Mouse (Mus musculus) liver, embryonic 16.5 days (tissue): ENCODE measurements around the gene Coq8a. TPM values are rescaled to one million over a fixed set of nuclear protein-coding genes. Genes with fewer than 3 reads are reported as not detected.

Source experiments
- ATAC-seq: fragments of 200-750 bp; cut with Nextera tagmentation; 2 replicates; pipeline ENCODE4 v1.8.0; 2017; ENCODE audit warnings: low read depth, mild to moderate bottlenecking, moderate number of reproducible peaks, moderate library complexity
- H3K27ac ChIP-seq: fragments of 300-500 bp; sonication (generic); 2 replicates; pipeline ENCODE4 v1.5.1; 2014; ENCODE audit warnings: mild to moderate bottlenecking, low read length
- H3K27me3 ChIP-seq: fragments of 300-500 bp; sonication (generic); 2 replicates; pipeline ENCODE4 v1.6.1; 2014; ENCODE audit warnings: low read depth, low read length, mixed read lengths; ENCODE audit not compliant: control insufficient read depth, insufficient read depth
- H3K36me3 ChIP-seq: fragments of 300-500 bp; sonication (generic); 2 replicates; pipeline ENCODE4 v1.6.1; 2014; ENCODE audit warnings: mild to moderate bottlenecking; ENCODE audit not compliant: control insufficient read depth, insufficient read depth
- H3K4me1 ChIP-seq: fragments of 300-500 bp; sonication (generic); 2 replicates; pipeline ENCODE4 v1.6.1; 2014; ENCODE audit warnings: low read depth, low read length, mixed read lengths; ENCODE audit not compliant: control insufficient read depth
- H3K4me2 ChIP-seq: fragments of 300-500 bp; sonication (generic); 2 replicates; pipeline ENCODE4 v1.6.1; 2014; ENCODE audit warnings: low read depth, low read length, mixed read lengths
- H3K4me3 ChIP-seq: fragments of 300-500 bp; sonication (generic); 2 replicates; pipeline ENCODE4 v1.5.1; 2014; ENCODE audit warnings: low read depth, mild to moderate bottlenecking, low read length
- H3K9ac ChIP-seq: fragments of 300-500 bp; sonication (generic); 2 replicates; pipeline ENCODE4 v1.6.1; 2014; ENCODE audit warnings: low read depth, low read length
- H3K9me3 ChIP-seq: fragments of 300-500 bp; sonication (generic); replicated peaks from 2 replicates; pipeline ENCODE4 v1.6.1; 2016; ENCODE audit warnings: low read length; ENCODE audit not compliant: control insufficient read depth
- WGBS: fragments of 180-500 bp; shearing (Covaris S2); extraction: QIAGEN DNeasy Blood & Tissue Kit; methylation state at CpG from one replicate; pipeline ENCODE4 v1.1.7; 2014; ENCODE audit not compliant: insufficient replicate concordance; 5-methylcytosine and 5-hydroxymethylcytosine counted together
- polyA plus RNA-seq: library from polyadenylated mRNA; unstranded; fragments of >200 nt; fragmentation: Nextera tagmentation; extraction: Ambion mirVana; gene quantifications from 2 replicates; pipeline ENCODE4 v1.2.1, GENCODE M21; 2015

The Coq8a gene
- 37.0 and 43.7 TPM in 2 replicates for polyA plus RNA-seq

DNA sequence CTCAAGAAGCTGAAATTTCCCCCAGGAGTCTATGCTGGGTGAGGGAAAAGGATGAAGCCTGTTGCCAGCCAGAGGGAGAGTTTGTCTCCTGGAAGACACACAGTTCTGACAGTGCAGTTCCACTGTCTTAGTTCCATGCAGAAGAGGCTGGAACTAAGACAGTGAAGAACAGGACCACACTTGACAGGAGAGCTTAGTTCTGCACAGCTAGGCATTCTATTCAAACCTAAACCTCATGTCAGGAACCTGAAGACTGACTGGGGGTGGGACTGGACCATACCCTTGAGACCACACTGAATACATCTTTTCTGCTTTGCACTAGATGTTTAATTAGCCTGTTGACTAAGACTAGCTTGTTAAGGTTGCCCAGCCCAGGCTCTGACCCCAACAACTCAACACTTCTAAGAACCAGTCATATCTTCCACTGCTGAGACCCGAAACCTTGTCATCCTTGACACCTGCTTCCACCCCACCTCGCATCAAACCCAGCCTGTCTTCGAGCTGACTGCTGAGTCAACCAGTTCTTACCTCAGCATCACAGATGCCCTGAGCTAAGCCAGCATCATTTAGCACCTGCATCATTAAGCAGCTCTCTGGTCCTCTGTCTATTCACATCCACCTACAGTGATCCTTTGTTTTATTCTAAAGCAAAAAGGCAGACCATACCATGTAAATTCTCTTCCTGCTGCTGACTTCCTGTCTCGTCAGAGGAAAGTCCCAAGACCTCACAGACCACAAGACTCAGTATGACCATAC, at the start of gene Coq8a:
Gene Coq8a (minus strand): TSS at position 644 of the 756 bp plus-strand sequence.
- no peak for ATAC-seq
- WGBS, result 20% methylated on average over 4 of the region's 4 CpGs
- Histone ChIP-seq H3K36me3 (no peaks in the 10 kb centered on the region), H3K9me3 (no peaks in the 10 kb centered on the region), H3K9ac (no peak within 1 kb of the TSS), H3K4me1 (peaks cover 14% of the 10 kb centered on the region), H3K27ac (no peak within 1 kb of the TSS), H3K4me3 (no peak within 1 kb of the TSS), H3K27me3 (no peaks in the 10 kb centered on the region), H3K4me2 (no peak within 1 kb of the TSS)

DNA sequence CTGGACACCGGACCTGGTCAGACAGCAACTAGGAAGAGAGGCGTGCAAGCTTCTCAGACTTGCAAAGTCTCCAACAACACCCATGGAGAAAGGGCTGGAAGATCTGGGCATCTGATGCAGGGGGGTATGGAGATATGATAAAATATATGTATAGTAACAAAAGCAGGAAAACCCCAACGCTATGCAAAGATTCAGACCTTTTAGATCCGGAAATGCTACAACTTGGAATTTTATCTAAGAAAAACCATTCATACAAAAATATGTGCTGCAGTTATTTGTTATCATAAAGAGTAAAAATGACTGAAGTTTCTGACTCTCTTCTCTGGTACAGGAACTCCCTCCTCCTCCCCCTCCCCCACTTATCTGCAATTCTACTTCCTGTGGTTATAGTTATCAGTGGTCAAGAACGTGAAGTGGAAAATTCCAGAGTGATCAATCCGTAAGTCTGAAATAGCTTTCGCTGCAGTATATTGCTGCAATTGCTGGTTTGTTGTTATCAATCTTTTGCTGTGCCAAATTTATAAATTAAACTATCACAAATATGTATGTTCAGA, 49.3 kb upstream of the Coq8a start:
- Histone ChIP-seq H3K4me1 (peaks cover 59% of the 10 kb centered on the region), H3K9me3 (no peaks in the 10 kb centered on the region), H3K27me3 (no peaks in the 10 kb centered on the region), H3K4me3 (no peak overlapping the region), H3K9ac (no peak overlapping the region), H3K36me3 (peaks cover 5% of the 10 kb centered on the region; the same call in 1 of the 2 replicates), H3K4me2 (peak overlapping the region; percentile 36), H3K27ac (peak overlapping the region; percentile 43; the same call in 1 of the 2 replicates)
- ATAC-seq, result no peak
- WGBS, result 22% methylated on average over 7 of the region's 7 CpGs

DNA sequence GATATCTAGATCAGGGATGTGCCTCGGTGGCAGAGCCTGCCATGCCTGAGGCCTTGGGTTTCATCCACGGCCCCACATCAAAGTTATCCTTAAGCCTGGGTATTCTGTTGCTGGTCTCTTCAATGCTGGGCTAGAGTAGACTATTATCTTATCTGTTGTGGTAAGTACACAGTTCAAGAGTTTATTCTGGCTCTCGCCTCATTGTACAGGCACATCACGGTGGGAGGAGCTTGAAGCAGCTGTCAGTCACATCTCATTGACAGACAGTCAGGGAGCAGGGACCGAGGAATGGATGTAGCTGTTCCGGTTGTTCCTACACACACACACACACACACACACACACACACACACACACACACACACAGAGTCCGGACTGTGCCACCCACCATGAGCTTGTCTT, 48.5 kb upstream of the Coq8a start:
- no peaks in the 10 kb centered on the region for H3K9me3 ChIP-seq
- peaks cover 54% of the 10 kb centered on the region for H3K4me1 ChIP-seq
- no peak overlapping the region for H3K9ac ChIP-seq
- ATAC-seq, result peak; percentile 64
- peak overlapping the region; percentile 4; the same call in 1 of the 2 replicates for H3K4me2 ChIP-seq
- peak overlapping the region; percentile 35 for H3K27ac ChIP-seq
- no peak overlapping the region for H3K4me3 ChIP-seq
- H3K27me3 ChIP-seq, result no peaks in the 10 kb centered on the region
- WGBS, result 11% methylated on average over 7 of the region's 7 CpGs
- peaks cover 5% of the 10 kb centered on the region; the same call in 1 of the 2 replicates for H3K36me3 ChIP-seq

DNA sequence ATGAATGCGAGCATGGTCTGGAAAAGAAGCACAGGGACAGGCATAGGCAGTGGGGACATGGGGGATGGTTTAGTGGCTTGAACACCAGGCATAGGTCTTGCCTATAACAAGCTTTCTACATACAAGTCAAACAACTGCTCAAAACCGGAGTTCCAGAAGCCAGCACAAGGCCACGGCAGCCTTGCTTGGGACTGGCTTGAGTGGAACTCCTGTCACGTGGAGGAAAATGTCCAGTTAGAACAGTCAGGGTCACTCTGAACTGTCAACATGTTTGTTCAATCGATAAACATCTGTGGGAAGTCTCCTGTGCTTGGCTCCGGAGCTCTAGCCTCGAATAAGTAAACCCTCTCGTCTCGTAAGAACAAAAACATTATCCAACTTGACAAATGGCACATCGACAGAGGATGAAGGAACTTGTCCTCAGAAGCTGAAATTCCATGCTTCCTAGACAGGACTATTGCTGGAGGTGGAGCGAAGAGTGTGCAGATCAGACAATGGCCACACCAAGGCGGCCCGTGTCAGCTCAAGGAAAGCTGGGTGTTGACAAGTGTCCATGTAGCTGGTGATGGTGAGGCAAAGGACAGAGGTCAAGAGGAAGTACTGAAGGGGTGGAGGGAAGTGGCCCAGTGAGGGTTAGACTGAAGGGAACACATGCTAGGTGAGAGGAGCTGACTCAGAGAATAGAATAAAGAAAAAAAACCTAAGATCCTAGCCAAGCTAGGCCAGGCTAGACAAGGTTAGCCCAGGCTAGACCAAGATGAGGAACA, 46.5 kb upstream of the Coq8a start:
- peaks cover 5% of the 10 kb centered on the region; the same call in 1 of the 2 replicates for H3K36me3 ChIP-seq
- peak overlapping the region; percentile 72 for H3K27ac ChIP-seq
- no peaks in the 10 kb centered on the region for H3K27me3 ChIP-seq
- WGBS, result 74% methylated on average over 13 of the region's 13 CpGs
- H3K4me1 ChIP-seq, result peaks cover 39% of the 10 kb centered on the region
- ATAC-seq, result peak; percentile 56
- H3K4me3 ChIP-seq, result no peak overlapping the region
- H3K9me3 ChIP-seq, result no peaks in the 10 kb centered on the region
- H3K9ac ChIP-seq, result no peak overlapping the region
- H3K4me2 ChIP-seq, result no peak overlapping the region

DNA sequence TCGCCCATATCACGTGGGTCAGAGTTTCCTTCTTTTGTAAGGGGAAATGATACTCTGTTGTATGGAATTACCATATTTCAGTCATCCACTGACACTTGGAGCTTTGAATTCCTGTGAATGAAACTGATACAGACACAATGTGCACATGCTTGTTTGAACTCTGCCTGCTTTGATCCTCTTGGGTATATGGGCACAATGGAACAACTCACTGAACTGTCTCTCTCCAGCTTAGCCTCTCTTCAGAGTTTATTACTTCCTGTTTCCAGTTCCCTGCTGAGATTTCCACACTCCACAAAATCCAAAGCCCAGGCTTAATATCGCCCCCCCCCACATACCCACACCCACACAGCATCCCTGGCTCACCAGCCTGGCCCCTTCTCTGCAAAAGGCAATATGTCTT, 32.3 kb upstream of the Coq8a start:
- Histone ChIP-seq H3K4me2 (no peak overlapping the region), H3K27ac (no peak overlapping the region), H3K4me1 (peaks cover 3% of the 10 kb centered on the region), H3K9me3 (no peaks in the 10 kb centered on the region), H3K27me3 (no peaks in the 10 kb centered on the region), H3K36me3 (no peaks in the 10 kb centered on the region; the same call in 1 of the 2 replicates), H3K4me3 (no peak overlapping the region), H3K9ac (no peak overlapping the region)
- WGBS, result 72% methylated on average over 3 of the region's 3 CpGs
- ATAC-seq, result no peak

DNA sequence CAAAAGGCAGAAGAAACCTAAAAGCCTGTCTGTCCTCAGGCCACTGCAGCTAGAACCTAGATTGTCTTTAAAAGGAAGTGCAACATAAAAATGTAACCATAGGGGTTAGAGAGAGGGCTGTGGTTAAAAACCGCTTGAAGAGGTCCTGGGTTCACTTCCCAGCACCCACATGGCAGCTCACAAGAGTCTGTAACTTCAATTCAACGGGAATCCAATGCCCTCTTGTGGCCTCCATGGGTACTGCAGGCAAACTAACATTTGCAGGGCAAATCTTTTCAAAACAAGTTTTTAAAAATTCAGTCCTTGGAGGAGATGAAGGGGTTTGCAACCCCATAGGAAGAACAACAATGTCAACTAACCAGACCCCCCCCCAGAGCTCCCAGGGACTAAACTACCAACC, 31.2 kb upstream of the Coq8a start:
- H3K27ac ChIP-seq, result no peak overlapping the region
- no peak overlapping the region for H3K9ac ChIP-seq
- no peaks in the 10 kb centered on the region for H3K9me3 ChIP-seq
- peaks cover 12% of the 10 kb centered on the region for H3K4me1 ChIP-seq
- ATAC-seq, result no peak
- H3K4me3 ChIP-seq, result no peak overlapping the region
- no peaks in the 10 kb centered on the region for H3K27me3 ChIP-seq
- no peak overlapping the region for H3K4me2 ChIP-seq
- WGBS, result 15% methylated on average over 2 of the region's 2 CpGs
- no peaks in the 10 kb centered on the region; the same call in 1 of the 2 replicates for H3K36me3 ChIP-seq

DNA sequence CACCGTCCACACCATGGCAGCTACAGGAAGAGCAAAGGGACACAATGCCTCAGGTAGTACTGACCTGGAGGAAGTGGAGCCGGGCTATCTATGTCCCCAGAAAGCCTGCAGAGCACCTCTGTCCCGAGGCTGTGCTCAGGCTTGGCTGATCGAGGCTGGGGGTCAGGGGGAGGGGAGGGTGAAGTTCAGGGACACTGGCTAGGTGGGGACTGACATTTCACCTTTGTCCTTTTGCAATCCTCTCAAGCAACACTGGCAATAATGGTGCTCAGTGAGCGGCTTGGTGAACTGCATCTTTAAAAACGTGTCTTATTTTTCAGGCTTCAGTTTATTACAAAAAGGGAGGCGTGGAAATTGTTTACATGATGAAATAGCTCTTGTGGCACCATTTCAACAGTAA, 30.5 kb upstream of the Coq8a start:
- WGBS, result 65% methylated on average over 7 of the region's 7 CpGs
- no peak overlapping the region for H3K4me3 ChIP-seq
- H3K4me1 ChIP-seq, result peaks cover 17% of the 10 kb centered on the region
- no peak overlapping the region for H3K9ac ChIP-seq
- no peak for ATAC-seq
- H3K4me2 ChIP-seq, result no peak overlapping the region
- no peaks in the 10 kb centered on the region; the same call in 1 of the 2 replicates for H3K36me3 ChIP-seq
- no peaks in the 10 kb centered on the region for H3K9me3 ChIP-seq
- H3K27me3 ChIP-seq, result no peaks in the 10 kb centered on the region
- no peak overlapping the region for H3K27ac ChIP-seq

DNA sequence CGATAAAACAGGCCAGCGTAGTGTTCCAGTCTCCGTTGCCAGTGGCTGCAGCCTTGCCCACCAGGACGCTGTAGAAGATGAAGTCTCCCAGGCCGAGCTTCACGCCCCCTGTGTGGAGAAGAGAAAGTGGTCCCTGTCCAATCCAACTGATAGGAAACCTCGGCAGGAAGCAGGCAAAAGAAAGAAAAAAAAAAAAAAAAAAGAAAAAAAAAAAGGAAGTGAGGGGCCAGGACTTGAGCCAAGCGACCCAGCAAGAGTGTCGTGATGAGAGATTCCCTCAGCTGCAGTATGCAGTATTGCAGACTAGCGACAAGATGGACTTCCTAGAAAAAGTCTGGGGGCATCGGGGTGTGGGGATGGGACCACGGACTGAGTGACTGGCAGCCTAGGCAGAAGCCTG, 29.5 kb upstream of the Coq8a start:
- Histone ChIP-seq H3K36me3 (no peaks in the 10 kb centered on the region; the same call in 1 of the 2 replicates), H3K4me3 (no peak overlapping the region), H3K4me2 (no peak overlapping the region), H3K27me3 (no peaks in the 10 kb centered on the region), H3K27ac (no peak overlapping the region), H3K4me1 (peaks cover 17% of the 10 kb centered on the region), H3K9me3 (no peaks in the 10 kb centered on the region), H3K9ac (no peak overlapping the region)
- no peak for ATAC-seq
- WGBS, result 58% methylated on average over 12 of the region's 12 CpGs
